ENCODE assay signal across 9 mouse cellular contexts in genomic region chr6:108530781-108531323, GRCm38 (mm10).
DNase-seq lines count a peak whose midpoint lies in the region; ATAC-seq lines count a peak whose summit lies in the region.
"Had no signal": no experiment of that assay in that cellular context is flagged by ENCODE, and none has a peak within 500 bp of the region (broad histone marks: within the 10 kb centered on the region; RNA-seq: fewer than 3 reads in every experiment).

No protein-coding gene starts in this region.

- 32% methylated on average over 6 of the region's 6 CpGs for WGBS in hindbrain, embryonic 11.5 days
- WGBS in liver, embryonic 16.5 days (ENCODE audit: insufficient replicate concordance): 56% methylated on average over 6 of the region's 6 CpGs

- peak overlapping the region; percentile 36; the same call in 1 of the 2 replicates for H3K27ac ChIP-seq in hindbrain, embryonic 11.5 days (ENCODE audit: low read depth, low read length)
- peak overlapping the region; percentile 89 for H3K27ac ChIP-seq in liver, embryonic 16.5 days (ENCODE audit: low read length)

- no peaks in the 10 kb centered on the region for H3K36me3 ChIP-seq in hindbrain, embryonic 11.5 days (ENCODE audit: control insufficient read depth, insufficient read depth, low read length)
- no peaks in the 10 kb centered on the region for H3K36me3 ChIP-seq in liver, embryonic 16.5 days (ENCODE audit: control insufficient read depth, insufficient read depth)

- no peaks in the 10 kb centered on the region for H3K27me3 ChIP-seq in hindbrain, embryonic 11.5 days (ENCODE audit: control insufficient read depth, insufficient read depth, low read length)
- no peaks in the 10 kb centered on the region for H3K27me3 ChIP-seq in liver, embryonic 16.5 days (ENCODE audit: control insufficient read depth, insufficient read depth, low read depth, low read length)

- no peak overlapping the region for H3K4me2 ChIP-seq in hindbrain, embryonic 11.5 days (replicated peaks; ENCODE audit: low read depth, low read length)
- H3K4me2 ChIP-seq in liver, embryonic 16.5 days (ENCODE audit: low read depth, low read length): no peak overlapping the region

- ATAC-seq in hindbrain, embryonic 11.5 days (ENCODE audit: low FRiP score): peak; percentile 86
- no peak for ATAC-seq in liver, embryonic 16.5 days (ENCODE audit: low read depth)

- DNase-seq in spleen, postnatal 10 days (ENCODE audit: low spot score in 2 of 2): peak; percentile 41 to 42
- no peak for DNase-seq in spleen, adult 18-20 months
- DNase-seq in hindbrain, embryonic 11.5 days (ENCODE audit: low spot score): peak; percentile 16
- no peak for DNase-seq in T-cell, adult 2 months (ENCODE audit: low spot score)
- DNase-seq in left cerebral cortex, adult 11 months (ENCODE audit: low spot score): no peak
- no peak for DNase-seq in left cerebral cortex, postnatal 36 days (ENCODE audit: low spot score in 2 of 2)
- DNase-seq in spleen, postnatal 36 days (ENCODE audit: low spot score in 2 of 2): no peak
- DNase-seq: adrenal gland, postnatal 25 days had no signal

- no peaks in the 10 kb centered on the region for H3K9me3 ChIP-seq in hindbrain, embryonic 11.5 days (ENCODE audit: control insufficient read depth, low read length)
- no peaks in the 10 kb centered on the region for H3K9me3 ChIP-seq in liver, embryonic 16.5 days (replicated peaks; ENCODE audit: control insufficient read depth, low read length)

- H3K4me1 ChIP-seq in hindbrain, embryonic 11.5 days (replicated peaks; ENCODE audit: control insufficient read depth, insufficient read depth, low read length): 0 out of 2 replicates have a peak, but pooled peaks cover 4% of the 10 kb centered on the region
- peaks cover 69% of the 10 kb centered on the region for H3K4me1 ChIP-seq in liver, embryonic 16.5 days (ENCODE audit: control insufficient read depth, low read depth, low read length)

- intact Hi-C loops in left cerebral cortex, postnatal 36 days (cut with DNase I): no loop called here

- no peak overlapping the region for H3K4me3 ChIP-seq in hindbrain, embryonic 11.5 days (ENCODE audit: low read depth, low read length)
- no peak overlapping the region for H3K4me3 ChIP-seq in liver, embryonic 16.5 days (ENCODE audit: low read depth, low read length)

- H3K9ac ChIP-seq in hindbrain, embryonic 11.5 days (ENCODE audit: low read depth, low read length): no peak overlapping the region
- peak overlapping the region; percentile 16; the same call in 1 of the 2 replicates for H3K9ac ChIP-seq in liver, embryonic 16.5 days (ENCODE audit: low read depth, low read length)

Comparison
In these comparisons a context has a peak if more than half of its experiments do, and no peak if none do; other contexts are left out.
1. DNase-seq: peak in spleen, postnatal 10 days (2 of 2) and hindbrain, embryonic 11.5 days (single experiment); none in spleen, adult 18-20 months (0 of 2), T-cell, adult 2 months (single experiment), left cerebral cortex, adult 11 months (single experiment), left cerebral cortex, postnatal 36 days (0 of 2) and spleen, postnatal 36 days (0 of 2).